Mouse (Mus musculus) limb, embryonic 11.5 days (tissue): Measurements from ENCODE around the gene B3galt5. TPM values are rescaled to one million over a fixed set of nuclear protein-coding genes. Genes with fewer than 3 reads are reported as not detected.
A peak's percentile ranks its signal among the peaks of the same experiment; 100 is the strongest.
"Not testable (repeated sequence)": the region's sequence is repeated elsewhere in the genome, so short reads cannot be mapped to it uniquely, and the experiment has no call there.

Experiments
- ATAC-seq: fragments of 200-750 bp; cut with Nextera tagmentation; 2 replicates; pipeline ENCODE4 v1.8.0; 2017; ENCODE audit warnings: low read depth; ENCODE audit not compliant: insufficient number of reproducible peaks, low FRiP score, low TSS enrichment
- DNase-seq: peaks from one replicate; pipeline ENCODE4 v3.0.0-alpha.2; 2015; ENCODE audit warnings: low spot score
- H3K27ac ChIP-seq: fragments of 300-500 bp; sonication (generic); replicated peaks from 2 replicates; pipeline ENCODE4 v1.5.1; 2014; ENCODE audit warnings: low read depth, mild to moderate bottlenecking, low read length
- H3K27me3 ChIP-seq: fragments of 300-500 bp; sonication (generic); 2 replicates; pipeline ENCODE4 v1.6.1; 2014; ENCODE audit warnings: mild to moderate bottlenecking, low read length, mixed read lengths; ENCODE audit not compliant: control insufficient read depth, insufficient read depth
- H3K36me3 ChIP-seq: fragments of 300-500 bp; sonication (generic); 2 replicates; pipeline ENCODE4 v1.6.1; 2014; ENCODE audit warnings: mild to moderate bottlenecking, low read length, moderate library complexity, mixed read lengths; ENCODE audit not compliant: control insufficient read depth, insufficient read depth
- H3K4me1 ChIP-seq: fragments of 300-500 bp; sonication (generic); 2 replicates; pipeline ENCODE4 v1.6.1; 2014; ENCODE audit warnings: low read length, mixed read lengths; ENCODE audit not compliant: control insufficient read depth, insufficient read depth
- H3K4me2 ChIP-seq: fragments of 300-500 bp; sonication (generic); 2 replicates; pipeline ENCODE4 v1.6.1; 2014; ENCODE audit warnings: low read depth, mild to moderate bottlenecking, moderate library complexity; ENCODE audit not compliant: severe bottlenecking
- H3K4me3 ChIP-seq: fragments of 300-500 bp; sonication (generic); 2 replicates; pipeline ENCODE4 v1.5.1; 2014; ENCODE audit warnings: low read depth, low read length
- H3K9ac ChIP-seq: fragments of 300-500 bp; sonication (generic); 2 replicates; pipeline ENCODE4 v1.6.1; 2014; ENCODE audit warnings: mild to moderate bottlenecking, low read length
- H3K9me3 ChIP-seq: fragments of 300-500 bp; sonication (generic); 2 replicates; pipeline ENCODE4 v1.6.1; 2016; ENCODE audit warnings: low read length; ENCODE audit not compliant: control insufficient read depth
- WGBS: fragments of 180-500 bp; shearing (Covaris S2); extraction: QIAGEN DNeasy Blood & Tissue Kit; methylation state at CpG from one replicate; pipeline ENCODE4 v1.1.7; 2014; 5-methylcytosine and 5-hydroxymethylcytosine counted together
- polyA plus RNA-seq: library from polyadenylated mRNA; unstranded; fragments of >200 nt; fragmentation: Nextera tagmentation; extraction: Ambion mirVana; gene quantifications from 2 replicates; pipeline ENCODE4 v1.2.1, GENCODE M21; 2014

Gene B3galt5
- polyA plus RNA-seq, 1 experiment from 2014 or later, result 0.40 TPM

- Histone ChIP-seq H3K4me3 (no peak overlapping the region), H3K27ac (no peak overlapping the region), H3K36me3 (no peaks in the 10 kb centered on the region), H3K9ac (no peak overlapping the region), H3K9me3 (no peaks in the 10 kb centered on the region), H3K4me1 (no peaks in the 10 kb centered on the region), H3K4me2 (no peak overlapping the region), H3K27me3 (no peaks in the 10 kb centered on the region)
- ATAC-seq (no peak), DNase-seq (no peak)
Observed at GRCm38 (mm10) chr16:96304438-96304837, 68.8 kb downstream of the B3galt5 start.

- Histone ChIP-seq H3K27ac (no peak overlapping the region), H3K4me2 (no peak overlapping the region), H3K27me3 (no peaks in the 10 kb centered on the region), H3K9me3 (no peaks in the 10 kb centered on the region), H3K36me3 (no peaks in the 10 kb centered on the region), H3K4me3 (no peak overlapping the region), H3K4me1 (no peaks in the 10 kb centered on the region), H3K9ac (no peak overlapping the region)
- DNase-seq, result no peak
- WGBS, result 60% methylated on average over 4 of the region's 4 CpGs
- ATAC-seq, result no peak
Observed at GRCm38 (mm10) chr16:96306905-96307304, 71.3 kb downstream of the B3galt5 start.

GRCm38 (mm10) chr16:96317803-96318202 is 82.2 kb downstream of the B3galt5 start:
- Histone ChIP-seq H3K36me3 (no peaks in the 10 kb centered on the region), H3K4me1 (no peaks in the 10 kb centered on the region), H3K4me2 (no peak overlapping the region), H3K4me3 (no peak overlapping the region), H3K27ac (no peak overlapping the region), H3K9ac (no peak overlapping the region), H3K9me3 (no peaks in the 10 kb centered on the region), H3K27me3 (no peaks in the 10 kb centered on the region)
- DNase-seq, result no peak
- WGBS, result 90% methylated on average over 8 of the region's 8 CpGs
- no peak for ATAC-seq

- H3K36me3 ChIP-seq, result no peaks in the 10 kb centered on the region
- H3K27me3 ChIP-seq, result no peaks in the 10 kb centered on the region
- WGBS, result 88% methylated on average over 1 of the region's 1 CpGs
- H3K9ac ChIP-seq, result no peak overlapping the region
- DNase-seq (no peak), ATAC-seq (no peak)
- H3K9me3 ChIP-seq, result no peaks in the 10 kb centered on the region
- no peak overlapping the region for H3K4me2 ChIP-seq
- H3K27ac ChIP-seq, result no peak overlapping the region
- no peak overlapping the region for H3K4me3 ChIP-seq
- H3K4me1 ChIP-seq, result no peaks in the 10 kb centered on the region
Observed at GRCm38 (mm10) chr16:96322739-96323138, 87.1 kb downstream of the B3galt5 start.

- no peak overlapping the region for H3K4me2 ChIP-seq
- DNase-seq (no peak), ATAC-seq (no peak)
- no peak overlapping the region for H3K27ac ChIP-seq
- H3K4me3 ChIP-seq, result no peak overlapping the region
- H3K27me3 ChIP-seq, result no peaks in the 10 kb centered on the region
- 91% methylated on average over 4 of the region's 4 CpGs for WGBS
- no peaks in the 10 kb centered on the region for H3K4me1 ChIP-seq
- no peak overlapping the region for H3K9ac ChIP-seq
- no peaks in the 10 kb centered on the region for H3K36me3 ChIP-seq
- no peaks in the 10 kb centered on the region for H3K9me3 ChIP-seq
Observed at GRCm38 (mm10) chr16:96323166-96323565, 87.6 kb downstream of the B3galt5 start.

- Histone ChIP-seq H3K4me1 (no peaks in the 10 kb centered on the region), H3K9ac (no peak overlapping the region), H3K36me3 (no peaks in the 10 kb centered on the region), H3K4me3 (no peak overlapping the region), H3K27me3 (no peaks in the 10 kb centered on the region), H3K9me3 (no peaks in the 10 kb centered on the region), H3K4me2 (no peak overlapping the region), H3K27ac (no peak overlapping the region)
- DNase-seq (no peak), ATAC-seq (no peak)
- WGBS, result 45% methylated on average over 10 of the region's 10 CpGs
Observed at GRCm38 (mm10) chr16:96326110-96326999, 90.8 kb downstream of the B3galt5 start.

GRCm38 (mm10) chr16:96327251-96327650 is 91.7 kb downstream of the B3galt5 start:
- not testable (repeated sequence) for H3K4me2 ChIP-seq, H3K4me3 ChIP-seq, H3K9me3 ChIP-seq, H3K9ac ChIP-seq, H3K27me3 ChIP-seq, DNase-seq, H3K27ac ChIP-seq, H3K4me1 ChIP-seq, H3K36me3 ChIP-seq, ATAC-seq
- 33% methylated on average over 9 of the region's 9 CpGs for WGBS

- no peaks in the 10 kb centered on the region for H3K4me1 ChIP-seq
- H3K9ac ChIP-seq, result no peak overlapping the region
- no peak overlapping the region for H3K27ac ChIP-seq
- 82% methylated on average over 4 of the region's 4 CpGs for WGBS
- DNase-seq (no peak), ATAC-seq (no peak)
- no peaks in the 10 kb centered on the region for H3K9me3 ChIP-seq
- no peak overlapping the region for H3K4me3 ChIP-seq
- H3K36me3 ChIP-seq, result no peaks in the 10 kb centered on the region
- no peak overlapping the region for H3K4me2 ChIP-seq
- H3K27me3 ChIP-seq, result no peaks in the 10 kb centered on the region
Observed at GRCm38 (mm10) chr16:96339570-96339969, 104.0 kb downstream of the B3galt5 start.

GRCm38 (mm10) chr16:96341269-96341668 is 105.7 kb downstream of the B3galt5 start:
- Histone ChIP-seq H3K36me3 (no peaks in the 10 kb centered on the region), H3K4me3 (no peak overlapping the region), H3K4me2 (no peak overlapping the region), H3K9ac (no peak overlapping the region), H3K4me1 (no peaks in the 10 kb centered on the region), H3K27me3 (no peaks in the 10 kb centered on the region), H3K27ac (no peak overlapping the region), H3K9me3 (no peaks in the 10 kb centered on the region)
- 13% methylated on average over 5 of the region's 5 CpGs for WGBS
- no peak for ATAC-seq
- DNase-seq, result peak; percentile 71
